Mouse (Mus musculus) spleen, adult 2 months (tissue): Measurements from ENCODE around the gene Tcte2. TPM values are rescaled to one million over a fixed set of nuclear protein-coding genes. Genes with fewer than 3 reads are reported as not detected.

ENCODE experiments used
- DNase-seq, 2 experiments: peaks; one replicate each; pipeline versions ENCODE4 v3.0.0 to v3.0.0-alpha.2; 2012 to 2021; ENCODE audit warnings: low spot score in 2 of 2, low read depth in 1 of 2
- H3K27ac ChIP-seq: fragments of 200-500 bp; 2 replicates; pipeline ENCODE4 v1.5.1; 2012; ENCODE audit warnings: low read length, inconsistent platforms; ENCODE audit not compliant: insufficient read depth
- H3K27me3 ChIP-seq: fragments of 200-500 bp; 2 replicates; pipeline ENCODE4 v1.6.1; 2012; ENCODE audit warnings: mild to moderate bottlenecking, moderate library complexity, low read length, inconsistent platforms; ENCODE audit not compliant: control insufficient read depth, insufficient read depth
- H3K36me3 ChIP-seq: fragments of 200-500 bp; 2 replicates; pipeline ENCODE4 v1.6.1; 2012; ENCODE audit warnings: mild to moderate bottlenecking, low read length, inconsistent platforms; ENCODE audit not compliant: control insufficient read depth, insufficient read depth
- H3K4me1 ChIP-seq: fragments of 200-500 bp; 2 replicates; pipeline ENCODE4 v1.6.1; 2011; ENCODE audit warnings: inconsistent platforms; ENCODE audit not compliant: control insufficient read depth, insufficient read depth, insufficient read length
- H3K4me3 ChIP-seq: fragments of 200-500 bp; 2 replicates; pipeline ENCODE4 v1.5.1; 2011; ENCODE audit warnings: mild to moderate bottlenecking, inconsistent platforms; ENCODE audit not compliant: insufficient read depth, insufficient read length; ENCODE audit errors: extremely low read depth
- CTCF ChIP-seq: fragments of 200-500 bp; IDR thresholded peaks from 2 replicates; pipeline ENCODE4 v1.5.1; 2011; ENCODE audit warnings: mild to moderate bottlenecking, inconsistent platforms; ENCODE audit not compliant: insufficient read depth, insufficient read length, insufficient replicate concordance; ENCODE audit errors: extremely low read depth
- POLR2A ChIP-seq: fragments of 200-500 bp; IDR thresholded peaks from 2 replicates; pipeline ENCODE4 v1.6.1; 2011; ENCODE audit warnings: low read depth, low read length, inconsistent platforms
- WGBS: fragments of 180-500 bp; shearing (Covaris S2); methylation state at CpG from one replicate; pipeline ENCODE4 v1.1.7; 2018; 5-methylcytosine and 5-hydroxymethylcytosine counted together
- polyA plus RNA-seq: library from polyadenylated mRNA; depleted of rRNA; stranded (reverse); fragments of >200 nt; gene quantifications from 2 replicates; pipeline ENCODE4 v1.2.3, GENCODE M21; 2012; rRNA removed

Gene Tcte2
- polyA plus RNA-seq, 1 experiment: 0.36 TPM

DNA sequence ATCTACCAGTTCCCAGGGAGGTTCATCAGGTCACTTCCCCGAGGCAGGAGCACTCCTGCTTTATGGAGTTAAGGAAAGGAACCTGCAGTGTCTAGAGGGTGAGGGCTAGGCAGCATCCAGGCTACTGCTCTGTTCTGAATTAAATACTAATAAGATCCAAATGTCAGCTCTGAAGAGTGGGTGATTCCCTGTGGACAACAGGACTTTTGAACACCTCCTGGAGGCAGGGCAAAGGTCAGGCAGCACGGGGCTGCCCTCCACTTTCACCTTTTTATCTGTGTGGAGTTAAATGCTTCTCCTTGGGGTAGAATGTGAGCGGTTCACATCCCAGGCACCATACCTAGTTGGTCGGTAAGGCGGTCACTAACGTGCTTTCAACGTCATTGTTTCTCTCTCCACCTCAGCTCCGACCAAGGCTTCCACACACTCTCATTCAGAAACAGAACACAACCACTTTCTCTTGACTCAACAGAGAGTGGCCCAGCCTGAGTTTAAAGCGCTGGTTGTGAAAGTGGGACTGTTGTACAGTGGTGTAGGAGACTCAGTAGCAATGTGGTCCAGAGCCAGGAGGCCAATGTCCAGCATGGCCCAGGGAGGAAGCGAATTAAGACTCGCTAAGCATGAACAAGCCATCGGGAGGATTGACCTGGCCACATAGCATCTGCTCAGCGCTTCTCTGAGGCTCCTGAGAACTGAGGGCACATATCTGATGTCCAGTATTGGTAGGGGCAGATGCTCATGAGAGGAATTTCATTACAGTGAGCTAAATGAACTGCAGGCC, 98.0 kb downstream of the Tcte2 start:
- no peak for TF ChIP-seq CTCF
- no peak for TF ChIP-seq POLR2A
- Histone ChIP-seq H3K4me3 (no peak overlapping the region), H3K27me3 (no peaks in the 10 kb centered on the region), H3K27ac (no peak overlapping the region), H3K36me3 (no peaks in the 10 kb centered on the region), H3K4me1 (peaks cover 14% of the 10 kb centered on the region; the same call in 1 of the 2 replicates)
- WGBS: 91% methylated on average over 13 of the region's 13 CpGs
- no peak for DNase-seq

Other genes starting within 250 kb of the Tcte2 start
- gene Afdn, start 1.3 kb downstream of the Tcte2 start, polyA plus RNA-seq: 5.0 and 6.3 TPM in 2 replicates
- not detected in 2 replicates for gene Gm7168, start 186.5 kb upstream of the Tcte2 start, polyA plus RNA-seq
- not detected in 2 replicates for gene Gm7356, start 241.9 kb upstream of the Tcte2 start, polyA plus RNA-seq